Mouse (Mus musculus) small intestine, adult 2 months (tissue): Measurements from ENCODE around the gene Gm10488. TPM values are rescaled to one million over a fixed set of nuclear protein-coding genes. Genes with fewer than 3 reads are reported as not detected.
"Not testable (repeated sequence)": the region's sequence is repeated elsewhere in the genome, so short reads cannot be mapped to it uniquely, and the experiment has no call there.

ENCODE experiments used
- H3K27ac ChIP-seq: fragments of 200-500 bp; 2 replicates; pipeline ENCODE4 v1.5.1; 2012; ENCODE audit warnings: low read depth, low read length, control low read depth, inconsistent platforms; ENCODE audit not compliant: insufficient read depth
- H3K27me3 ChIP-seq: fragments of 200-500 bp; 2 replicates; pipeline ENCODE4 v1.6.1; 2012; ENCODE audit warnings: mild to moderate bottlenecking, moderate library complexity, low read length, inconsistent platforms; ENCODE audit not compliant: control insufficient read depth, insufficient read depth
- H3K36me3 ChIP-seq: fragments of 200-500 bp; 2 replicates; pipeline ENCODE4 v1.6.1; 2012; ENCODE audit warnings: mild to moderate bottlenecking, low read length, control low read depth, inconsistent platforms; ENCODE audit not compliant: control insufficient read depth, insufficient read depth
- H3K4me1 ChIP-seq: fragments of 200-500 bp; 2 replicates; pipeline ENCODE4 v1.6.1; 2012; ENCODE audit warnings: low read length, inconsistent platforms, mixed read lengths; ENCODE audit not compliant: control insufficient read depth, insufficient read depth, insufficient read length
- H3K4me3 ChIP-seq: fragments of 200-500 bp; 2 replicates; pipeline ENCODE4 v1.5.1; 2012; ENCODE audit warnings: low read depth, mild to moderate bottlenecking, control low read depth, inconsistent platforms, low read length, moderate library complexity
- WGBS: fragments of 180-500 bp; shearing (Covaris S2); methylation state at CpG from one replicate; pipeline ENCODE4 v1.1.7; 2018; 5-methylcytosine and 5-hydroxymethylcytosine counted together
- polyA plus RNA-seq: library from polyadenylated mRNA; depleted of rRNA; stranded (reverse); fragments of >200 nt; gene quantifications from 2 replicates; pipeline ENCODE4 v1.2.3, GENCODE M21; 2012; rRNA removed

The Gm10488 gene
- not detected in 2 replicates for polyA plus RNA-seq

- H3K27ac ChIP-seq, H3K27me3 ChIP-seq, H3K36me3 ChIP-seq, H3K4me1 ChIP-seq, H3K4me3 ChIP-seq: not testable (repeated sequence)
- WGBS: no CpG with 5 or more reads among the region's 6 CpGs
These were observed at the start of gene Gm10488 for GRCm38 (mm10) chrX:29976014-29976413. Gene Gm10488, plus strand, starts transcription at chrX:29976314.
